Mouse (Mus musculus) liver, adult 2 months (tissue): ENCODE data around the gene Raph1. TPM values are rescaled to one million over a fixed set of nuclear protein-coding genes. Genes with fewer than 3 reads are reported as not detected.

Source experiments
- DNase-seq: peaks from one replicate; pipeline ENCODE4 v3.0.0-alpha.2; 2011; ENCODE audit warnings: low read depth, low spot score; ENCODE audit errors: extremely low read depth
- H3K27ac ChIP-seq: fragments of 200-500 bp; replicated peaks from 2 replicates; pipeline ENCODE4 v1.5.1; 2012; ENCODE audit warnings: low read depth, mild to moderate bottlenecking, control low read depth, inconsistent platforms, low read length; ENCODE audit not compliant: insufficient read depth
- H3K27me3 ChIP-seq: fragments of 200-500 bp; 2 replicates; pipeline ENCODE4 v1.6.1; 2012; ENCODE audit warnings: mild to moderate bottlenecking, moderate library complexity, low read length, inconsistent platforms; ENCODE audit not compliant: control insufficient read depth, insufficient read depth
- H3K36me3 ChIP-seq: fragments of 200-500 bp; 2 replicates; pipeline ENCODE4 v1.6.1; 2012; ENCODE audit warnings: low read length, inconsistent platforms; ENCODE audit not compliant: control insufficient read depth, insufficient read depth
- H3K4me1 ChIP-seq: fragments of 200-500 bp; 2 replicates; pipeline ENCODE4 v1.6.1; 2011; ENCODE audit warnings: low read length; ENCODE audit not compliant: control insufficient read depth, insufficient read depth
- H3K4me3 ChIP-seq: fragments of 200-500 bp; 2 replicates; pipeline ENCODE4 v1.5.1; 2011; ENCODE audit warnings: low read depth, mild to moderate bottlenecking, control low read depth, low read length, moderate library complexity; ENCODE audit not compliant: insufficient read depth
- H3K79me2 ChIP-seq: fragments of 200-500 bp; 2 replicates; pipeline ENCODE4 v1.6.1; 2012; ENCODE audit warnings: inconsistent platforms, mild to moderate bottlenecking, low read length, moderate library complexity; ENCODE audit not compliant: control insufficient read depth, insufficient read depth
- H3K9ac ChIP-seq: fragments of 200-500 bp; 2 replicates; pipeline ENCODE4 v1.6.1; 2012; ENCODE audit warnings: low read depth, mild to moderate bottlenecking, control low read depth, inconsistent platforms, low read length
- CTCF ChIP-seq: fragments of 200-500 bp; IDR thresholded peaks from 2 replicates; pipeline ENCODE4 v1.5.1; 2011; ENCODE audit warnings: low read depth, low read length, control low read depth
- POLR2A ChIP-seq: fragments of 200-500 bp; IDR thresholded peaks from 2 replicates; pipeline ENCODE4 v1.6.1; 2011; ENCODE audit warnings: low read length, control low read depth; ENCODE audit not compliant: insufficient read depth; ENCODE audit errors: extremely low read depth
- WGBS: fragments of 180-500 bp; shearing (Covaris S2); methylation state at CpG from one replicate; pipeline ENCODE4 v1.1.7; 2018; 5-methylcytosine and 5-hydroxymethylcytosine counted together
- polyA plus RNA-seq: library from polyadenylated mRNA; depleted of rRNA; stranded (reverse); fragments of >200 nt; gene quantifications from 2 replicates; pipeline ENCODE4 v1.2.3, GENCODE M21; 2012
- total RNA-seq: library from RNA; depleted of rRNA; stranded (reverse); fragments of >200 nt; gene quantifications from 2 replicates; pipeline ENCODE4 v1.2.3, GENCODE M21; 2014

The Raph1 gene
- total and polyA plus RNA-seq, 2 experiments, result 18.5 to 72.6 TPM

DNA sequence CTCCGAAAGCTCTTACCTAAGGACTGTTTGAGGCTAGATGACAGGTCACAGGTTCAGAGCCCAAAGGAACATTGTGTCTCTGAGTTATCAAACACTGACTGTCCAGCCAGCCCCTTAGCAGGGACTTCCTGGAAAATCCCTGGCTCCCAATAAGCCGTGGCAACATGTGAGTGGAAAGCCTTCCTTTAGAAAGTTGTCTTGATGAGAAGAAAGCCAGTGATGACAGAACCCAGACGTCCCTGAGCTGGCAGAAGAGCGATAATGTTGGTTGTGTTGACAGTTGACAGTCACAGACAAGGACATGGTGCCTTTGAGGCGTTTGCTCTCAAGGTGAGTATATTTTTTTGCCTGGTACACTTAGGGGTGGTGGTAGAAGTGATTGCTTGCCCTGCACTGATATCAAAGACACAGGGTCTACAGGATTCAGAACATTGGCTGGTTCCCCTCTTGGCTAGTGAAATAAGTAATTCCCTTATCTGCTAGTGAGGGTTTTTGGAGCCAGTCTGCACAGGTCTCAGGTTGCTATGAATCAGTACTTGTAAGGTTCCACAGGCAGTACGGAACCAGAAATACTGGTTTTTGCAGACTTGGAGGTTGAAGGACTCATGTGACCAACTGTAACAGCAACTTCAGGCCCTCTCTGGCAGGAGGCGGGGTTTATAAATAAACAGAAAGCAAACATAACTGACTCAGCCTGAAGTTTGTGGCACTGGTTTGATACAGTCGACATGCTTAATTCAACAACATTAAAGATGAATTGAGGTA, 42.3 kb upstream of the Raph1 start:
- peaks cover 11% of the 10 kb centered on the region for H3K4me1 ChIP-seq
- peak; percentile 66 for DNase-seq
- H3K79me2 ChIP-seq, result no peaks in the 10 kb centered on the region
- peak overlapping the region; percentile 44; the same call in 1 of the 2 replicates for H3K27ac ChIP-seq
- H3K4me3 ChIP-seq, result no peak overlapping the region
- TF ChIP-seq POLR2A (no peak), CTCF (no peak)
- no peak overlapping the region for H3K9ac ChIP-seq
- H3K36me3 ChIP-seq, result no peaks in the 10 kb centered on the region
- WGBS, result 45% methylated on average over 8 of the region's 8 CpGs
- H3K27me3 ChIP-seq, result no peaks in the 10 kb centered on the region

DNA sequence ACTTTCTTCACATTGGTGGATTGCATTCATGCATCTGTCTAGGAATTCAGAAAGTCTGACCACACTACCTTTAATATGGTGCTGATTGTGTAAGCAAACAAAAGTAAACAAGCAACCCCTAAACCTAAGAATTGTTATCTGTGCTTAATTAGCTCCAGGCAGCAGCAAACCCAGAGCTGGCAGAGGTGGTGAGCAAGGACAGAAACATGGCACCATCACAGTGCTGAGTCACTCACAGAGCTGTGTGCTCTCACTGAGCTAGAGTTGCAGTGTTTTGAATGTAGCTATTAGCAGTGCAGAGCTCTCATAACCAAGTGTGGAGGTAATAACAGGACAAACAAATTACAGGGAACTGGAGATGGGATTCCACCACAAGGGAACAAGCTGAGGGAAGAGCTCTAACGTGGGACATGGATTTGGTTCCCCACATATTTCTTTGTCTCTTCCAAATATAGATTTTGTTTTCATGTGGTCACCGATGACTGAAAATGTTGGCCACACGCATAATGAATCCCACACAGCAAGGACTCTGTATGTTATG, 37.6 kb upstream of the Raph1 start:
- H3K79me2 ChIP-seq, result no peaks in the 10 kb centered on the region
- H3K9ac ChIP-seq, result no peak overlapping the region
- no peaks in the 10 kb centered on the region for H3K27me3 ChIP-seq
- 94% methylated on average over 3 of the region's 3 CpGs for WGBS
- TF ChIP-seq POLR2A (no peak), CTCF (no peak)
- H3K36me3 ChIP-seq, result no peaks in the 10 kb centered on the region
- no peak for DNase-seq
- H3K27ac ChIP-seq, result no peak overlapping the region
- H3K4me1 ChIP-seq, result peaks cover 9% of the 10 kb centered on the region; the same call in 1 of the 2 replicates
- no peak overlapping the region for H3K4me3 ChIP-seq

- no peaks in the 10 kb centered on the region for H3K79me2 ChIP-seq
- no peak overlapping the region for H3K4me3 ChIP-seq
- no peak overlapping the region for H3K9ac ChIP-seq
- DNase-seq, result no peak
- H3K27me3 ChIP-seq, result no peaks in the 10 kb centered on the region
- peaks cover 21% of the 10 kb centered on the region for H3K4me1 ChIP-seq
- no peak overlapping the region for H3K27ac ChIP-seq
- H3K36me3 ChIP-seq, result no peaks in the 10 kb centered on the region
- WGBS, result 95% methylated on average over 6 of the region's 6 CpGs
- TF ChIP-seq POLR2A (no peak), CTCF (no peak)
Measured at GRCm38 (mm10) chr1:60600682-60601081, 33.8 kb upstream of the Raph1 start.

GRCm38 (mm10) chr1:60599926-60600325, 33.0 kb upstream of the Raph1 start:
- peaks cover 24% of the 10 kb centered on the region for H3K4me1 ChIP-seq
- TF ChIP-seq CTCF (no peak), POLR2A (no peak)
- H3K27ac ChIP-seq, result peak overlapping the region; percentile 94
- H3K36me3 ChIP-seq, result no peaks in the 10 kb centered on the region
- no peak overlapping the region for H3K4me3 ChIP-seq
- H3K27me3 ChIP-seq, result no peaks in the 10 kb centered on the region
- 72% methylated on average over 3 of the region's 3 CpGs for WGBS
- H3K9ac ChIP-seq, result no peak overlapping the region
- DNase-seq, result no peak
- no peaks in the 10 kb centered on the region for H3K79me2 ChIP-seq

GRCm38 (mm10) chr1:60599013-60599701, 32.3 kb upstream of the Raph1 start:
- no peaks in the 10 kb centered on the region for H3K27me3 ChIP-seq
- peak overlapping the region; percentile 65; the same call in 1 of the 2 replicates for H3K9ac ChIP-seq
- no peaks in the 10 kb centered on the region for H3K36me3 ChIP-seq
- 18% methylated on average over 6 of the region's 6 CpGs for whole genome bisulfite sequencing
- DNase-seq, result peak; percentile 94
- no peak for TF ChIP-seq POLR2A
- no peak for TF ChIP-seq CTCF
- H3K4me3 ChIP-seq, result no peak overlapping the region
- H3K79me2 ChIP-seq, result no peaks in the 10 kb centered on the region
- peaks cover 24% of the 10 kb centered on the region for H3K4me1 ChIP-seq
- peak overlapping the region; percentile 90 for H3K27ac ChIP-seq
